Comparison of ENCODE assay signal across 8 mouse cellular contexts in the genomic region with DNA sequence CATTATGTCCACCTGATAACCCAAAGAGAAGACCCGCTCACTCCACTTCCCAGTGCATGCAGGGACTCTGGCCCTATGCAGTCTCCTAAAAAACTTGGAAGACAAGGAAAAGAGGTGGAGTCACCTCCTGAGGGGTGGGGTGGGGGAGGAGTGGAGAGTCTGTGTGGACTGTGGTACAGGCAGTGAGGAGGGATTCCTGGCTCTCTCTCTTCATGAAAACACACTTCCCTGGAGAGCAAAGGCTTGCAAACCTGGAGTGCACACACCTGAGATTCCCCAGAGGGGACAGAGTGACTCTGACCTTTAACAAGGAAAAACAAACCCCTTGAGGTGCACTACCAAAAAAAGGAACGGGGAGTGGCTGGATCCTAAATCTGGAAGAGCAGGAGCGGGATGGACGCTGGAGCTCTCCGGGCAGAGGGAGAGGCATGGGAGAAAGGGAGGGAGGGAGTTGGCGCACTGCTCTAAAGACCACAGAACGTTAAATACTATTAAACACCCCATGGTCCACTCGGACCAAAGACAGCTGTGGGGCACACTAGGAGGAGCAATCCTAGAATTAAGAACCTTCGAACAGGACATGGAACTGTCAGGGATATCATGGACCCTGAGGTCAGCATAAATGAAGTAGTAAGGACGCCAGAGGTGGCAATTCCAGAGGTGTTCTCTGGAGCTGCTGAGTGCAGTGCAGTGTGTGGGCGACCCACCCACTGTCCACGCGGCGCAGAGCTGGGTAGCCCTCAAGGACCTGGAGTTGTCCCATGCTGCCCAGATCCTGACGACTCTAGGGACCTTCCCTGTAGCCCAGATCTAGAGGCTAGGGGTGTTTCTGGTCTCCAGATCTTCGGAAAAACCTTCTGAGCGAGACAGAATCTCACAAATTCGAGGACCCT. TPM values are rescaled to one million over a fixed set of nuclear protein-coding genes. Genes with fewer than 3 reads are reported as not detected.
DNase-seq lines count a peak whose midpoint lies in the region; ATAC-seq and TF ChIP-seq lines count a peak whose summit lies in the region.

No protein-coding gene starts in this region.

- H3K27ac ChIP-seq in kidney, postnatal 0 days, result no peak overlapping the region
- H3K27ac ChIP-seq in embryonic facial prominence, embryonic 12.5 days, result no peak overlapping the region
- H3K27ac ChIP-seq in intestine, embryonic 16.5 days (ENCODE audit: low read length), result peak overlapping the region; percentile 50
- no peak overlapping the region for H3K27ac ChIP-seq in midbrain, embryonic 16.5 days (ENCODE audit: low read length)

- H3K27me3 ChIP-seq in kidney, postnatal 0 days (ENCODE audit: insufficient read depth, low read length), result no peaks in the 10 kb centered on the region
- peaks cover 18% of the 10 kb centered on the region; the same call in 1 of the 2 replicates for H3K27me3 ChIP-seq in embryonic facial prominence, embryonic 12.5 days
- peaks cover 9% of the 10 kb centered on the region; the same call in 1 of the 2 replicates for H3K27me3 ChIP-seq in intestine, embryonic 16.5 days (replicated peaks; ENCODE audit: control insufficient read depth, insufficient read depth, low read length)
- no peaks in the 10 kb centered on the region for H3K27me3 ChIP-seq in midbrain, embryonic 16.5 days (ENCODE audit: control insufficient read depth, insufficient read depth, low read depth, low read length)

- peak overlapping the region; percentile 69 for H3K4me3 ChIP-seq in kidney, postnatal 0 days (replicated peaks; ENCODE audit: low read depth, low read length)
- peak overlapping the region; percentile 73 for H3K4me3 ChIP-seq in embryonic facial prominence, embryonic 12.5 days
- peak overlapping the region; percentile 82 for H3K4me3 ChIP-seq in intestine, embryonic 16.5 days (ENCODE audit: low read length)
- H3K4me3 ChIP-seq in midbrain, embryonic 16.5 days (ENCODE audit: low read depth, low read length), result peak overlapping the region; percentile 70

- no peaks in the 10 kb centered on the region for H3K36me3 ChIP-seq in kidney, postnatal 0 days (ENCODE audit: insufficient read depth, low read length)
- no peaks in the 10 kb centered on the region for H3K36me3 ChIP-seq in embryonic facial prominence, embryonic 12.5 days
- no peaks in the 10 kb centered on the region for H3K36me3 ChIP-seq in intestine, embryonic 16.5 days (ENCODE audit: control insufficient read depth, insufficient read depth, low read length)
- no peaks in the 10 kb centered on the region for H3K36me3 ChIP-seq in midbrain, embryonic 16.5 days (ENCODE audit: control insufficient read depth, insufficient read depth, low read length)

- H3K9me3 ChIP-seq in kidney, postnatal 0 days (replicated peaks; ENCODE audit: low read length), result no peaks in the 10 kb centered on the region
- H3K9me3 ChIP-seq in embryonic facial prominence, embryonic 12.5 days, result no peaks in the 10 kb centered on the region
- no peaks in the 10 kb centered on the region for H3K9me3 ChIP-seq in intestine, embryonic 16.5 days (ENCODE audit: control insufficient read depth, low read length)
- H3K9me3 ChIP-seq in midbrain, embryonic 16.5 days (replicated peaks; ENCODE audit: control insufficient read depth, low read length, poor library complexity, severe bottlenecking), result no peaks in the 10 kb centered on the region

- TF ChIP-seq CTCF in kidney, postnatal 0 days (IDR thresholded peaks at IDR 0.05; ENCODE audit: low read depth), result no peak

- ATAC-seq in kidney, postnatal 0 days (replicated peaks; ENCODE audit: low FRiP score, low read depth), result no peak
- no peak for ATAC-seq in embryonic facial prominence, embryonic 12.5 days (ENCODE audit: insufficient number of reproducible peaks, insufficient read depth, low FRiP score, low TSS enrichment)
- peak; percentile 39; the same call in 1 of the 2 replicates for ATAC-seq in intestine, embryonic 16.5 days
- no peak for ATAC-seq in midbrain, embryonic 16.5 days

- H3K4me2 ChIP-seq in kidney, postnatal 0 days (ENCODE audit: low read length), result peak overlapping the region; percentile 100
- H3K4me2 ChIP-seq in embryonic facial prominence, embryonic 12.5 days (replicated peaks), result peak overlapping the region; percentile 95
- peak overlapping the region; percentile 99 for H3K4me2 ChIP-seq in intestine, embryonic 16.5 days (ENCODE audit: low read depth, low read length)
- peak overlapping the region; percentile 86 for H3K4me2 ChIP-seq in midbrain, embryonic 16.5 days (ENCODE audit: low read length)

- H3K4me1 ChIP-seq in kidney, postnatal 0 days (replicated peaks; ENCODE audit: insufficient read depth, low read length), result peaks cover 5% of the 10 kb centered on the region; the same call in 1 of the 2 replicates
- peaks cover 21% of the 10 kb centered on the region for H3K4me1 ChIP-seq in embryonic facial prominence, embryonic 12.5 days
- H3K4me1 ChIP-seq in intestine, embryonic 16.5 days (ENCODE audit: control insufficient read depth, insufficient read depth, low read length), result peaks cover 25% of the 10 kb centered on the region
- peaks cover 29% of the 10 kb centered on the region; the same call in 1 of the 2 replicates for H3K4me1 ChIP-seq in midbrain, embryonic 16.5 days (ENCODE audit: control insufficient read depth, insufficient read depth, low read length)

- peak overlapping the region; percentile 68; the same call in 1 of the 2 replicates for H3K9ac ChIP-seq in kidney, postnatal 0 days (ENCODE audit: low read depth, low read length)
- H3K9ac ChIP-seq in embryonic facial prominence, embryonic 12.5 days, result peak overlapping the region; percentile 82
- peak overlapping the region; percentile 81 for H3K9ac ChIP-seq in intestine, embryonic 16.5 days (ENCODE audit: low read depth, low read length)
- peak overlapping the region; percentile 82 for H3K9ac ChIP-seq in midbrain, embryonic 16.5 days (ENCODE audit: low read depth, low read length)

- DNase-seq in kidney, postnatal 0 days (ENCODE audit: low spot score), result peak; percentile 39
- DNase-seq in kidney, adult 11 months, result no peak
- no peak for DNase-seq in layer of hippocampus, postnatal 10 days (ENCODE audit: low spot score in 2 of 2)
- no peak for DNase-seq in adrenal gland, postnatal 25 days
- DNase-seq in cerebellum, postnatal 14 days, result no peak

- WGBS in kidney, postnatal 0 days, result 4% methylated on average over 18 of the region's 18 CpGs
- 6% methylated on average over 18 of the region's 18 CpGs for WGBS in embryonic facial prominence, embryonic 12.5 days
- 6% methylated on average over 18 of the region's 18 CpGs for WGBS in intestine, embryonic 16.5 days
- WGBS in midbrain, embryonic 16.5 days, result 4% methylated on average over 18 of the region's 18 CpGs

RNA-seq across cellular contexts. Expression of a gene that starts 1.2 kb away (rescaled TPM):
- polyA plus RNA-seq in kidney, postnatal 0 days (2015; fragmentation: Nextera tagmentation; extraction: Ambion mirVana), result 5.1 and 5.8 TPM in 2 replicates
- polyA plus RNA-seq in embryonic facial prominence, embryonic 12.5 days (2016; fragmentation: Nextera tagmentation; extraction: Ambion mirVana), result 12.7 and 12.9 TPM in 2 replicates
- 8.3 and 8.8 TPM in 2 replicates for polyA plus RNA-seq in intestine, embryonic 16.5 days (2015; fragmentation: Nextera tagmentation; extraction: Ambion mirVana)
- 21.3 and 22.7 TPM in 2 replicates for polyA plus RNA-seq in midbrain, embryonic 16.5 days (2015; fragmentation: Nextera tagmentation; extraction: Ambion mirVana)
- 10 to 100 TPM; 56.9 to 60.9 TPM for total RNA-seq in layer of hippocampus, postnatal 10 days (2021)
- 13.2 and 13.4 TPM in 2 replicates for total RNA-seq in adrenal gland, postnatal 25 days (2021)
